Mouse (Mus musculus): ENCODE measurements around the gene Slc25a3. TPM values are rescaled to one million over a fixed set of nuclear protein-coding genes. Genes with fewer than 3 reads are reported as not detected.

Slc25a3 gene
- total and polyA plus RNA-seq, 2 experiments = 222 to 371 TPM

- Histone ChIP-seq H3K4me3 (ENCODE audit: insufficient read depth, low read depth, low read length) (no peak overlapping the region), H3K4me1 (ENCODE audit: control insufficient read depth, insufficient read depth, low read length) (no peaks in the 10 kb centered on the region), H3K36me3 (ENCODE audit: control insufficient read depth, insufficient read depth, low read length) (peaks cover 3% of the 10 kb centered on the region; the same call in 1 of the 2 replicates), H3K9ac (ENCODE audit: low read depth, low read length) (no peak overlapping the region), H3K79me2 (ENCODE audit: control insufficient read depth, insufficient read depth, low read length) (no peaks in the 10 kb centered on the region), H3K27me3 (ENCODE audit: control insufficient read depth, insufficient read depth, low read length) (no peaks in the 10 kb centered on the region), H3K27ac (replicated peaks; ENCODE audit: insufficient read depth, low read depth, low read length) (no peak overlapping the region)
- DNase-seq (ENCODE audit: extremely low read depth, low read depth, low spot score) = no peak
- 90% methylated on average over 8 of the region's 8 CpGs for WGBS
- TF ChIP-seq CTCF (IDR thresholded peaks at IDR 0.05; ENCODE audit: low read depth, low read length) = no peak
- TF ChIP-seq POLR2A (IDR thresholded peaks at IDR 0.05; ENCODE audit: extremely low read depth, insufficient read depth, low read length) = no peak
Observed at GRCm38 (mm10) chr10:91098056-91098455, 25.8 kb downstream of the Slc25a3 start.

GRCm38 (mm10) chr10:91094251-91095104 is 29.4 kb downstream of the Slc25a3 start:
- no peak overlapping the region for H3K4me3 ChIP-seq (ENCODE audit: insufficient read depth, low read depth, low read length)
- no peak overlapping the region for H3K9ac ChIP-seq (ENCODE audit: low read depth, low read length)
- WGBS = 82% methylated on average over 15 of the region's 15 CpGs
- no peaks in the 10 kb centered on the region for H3K36me3 ChIP-seq (ENCODE audit: control insufficient read depth, insufficient read depth, low read length)
- no peak for DNase-seq (ENCODE audit: extremely low read depth, low read depth, low spot score)
- no peak overlapping the region for H3K27ac ChIP-seq (replicated peaks; ENCODE audit: insufficient read depth, low read depth, low read length)
- no peaks in the 10 kb centered on the region for H3K27me3 ChIP-seq (ENCODE audit: control insufficient read depth, insufficient read depth, low read length)
- no peaks in the 10 kb centered on the region for H3K4me1 ChIP-seq (ENCODE audit: control insufficient read depth, insufficient read depth, low read length)
- TF ChIP-seq CTCF (IDR thresholded peaks at IDR 0.05; ENCODE audit: low read depth, low read length) = no peak
- TF ChIP-seq POLR2A (IDR thresholded peaks at IDR 0.05; ENCODE audit: extremely low read depth, insufficient read depth, low read length) = no peak
- no peaks in the 10 kb centered on the region for H3K79me2 ChIP-seq (ENCODE audit: control insufficient read depth, insufficient read depth, low read length)

GRCm38 (mm10) chr10:91092812-91093211 is 31.0 kb downstream of the Slc25a3 start:
- Histone ChIP-seq H3K27me3 (ENCODE audit: control insufficient read depth, insufficient read depth, low read length) (no peaks in the 10 kb centered on the region), H3K27ac (replicated peaks; ENCODE audit: insufficient read depth, low read depth, low read length) (no peak overlapping the region), H3K9ac (ENCODE audit: low read depth, low read length) (no peak overlapping the region), H3K4me1 (ENCODE audit: control insufficient read depth, insufficient read depth, low read length) (no peaks in the 10 kb centered on the region), H3K4me3 (ENCODE audit: insufficient read depth, low read depth, low read length) (no peak overlapping the region), H3K79me2 (ENCODE audit: control insufficient read depth, insufficient read depth, low read length) (no peaks in the 10 kb centered on the region), H3K36me3 (ENCODE audit: control insufficient read depth, insufficient read depth, low read length) (no peaks in the 10 kb centered on the region)
- WGBS = 92% methylated on average over 4 of the region's 4 CpGs
- TF ChIP-seq POLR2A (IDR thresholded peaks at IDR 0.05; ENCODE audit: extremely low read depth, insufficient read depth, low read length) = no peak
- TF ChIP-seq CTCF (IDR thresholded peaks at IDR 0.05; ENCODE audit: low read depth, low read length) = no peak
- DNase-seq (ENCODE audit: extremely low read depth, low read depth, low spot score) = no peak

GRCm38 (mm10) chr10:91083393-91083927 is 40.4 kb downstream of the Slc25a3 start:
- Histone ChIP-seq H3K79me2 (ENCODE audit: control insufficient read depth, insufficient read depth, low read length) (no peaks in the 10 kb centered on the region), H3K4me1 (ENCODE audit: control insufficient read depth, insufficient read depth, low read length) (no peaks in the 10 kb centered on the region), H3K4me3 (ENCODE audit: insufficient read depth, low read depth, low read length) (peak overlapping the region; percentile 68), H3K27ac (replicated peaks; ENCODE audit: insufficient read depth, low read depth, low read length) (no peak overlapping the region), H3K9ac (ENCODE audit: low read depth, low read length) (peak overlapping the region; percentile 68), H3K36me3 (ENCODE audit: control insufficient read depth, insufficient read depth, low read length) (no peaks in the 10 kb centered on the region), H3K27me3 (ENCODE audit: control insufficient read depth, insufficient read depth, low read length) (no peaks in the 10 kb centered on the region)
- TF ChIP-seq CTCF (IDR thresholded peaks at IDR 0.05; ENCODE audit: low read depth, low read length) = no peak
- no peak for TF ChIP-seq POLR2A (IDR thresholded peaks at IDR 0.05; ENCODE audit: extremely low read depth, insufficient read depth, low read length)
- DNase-seq (ENCODE audit: extremely low read depth, low read depth, low spot score) = peak; percentile 17
- WGBS = 38% methylated on average over 12 of the region's 12 CpGs

- Histone ChIP-seq H3K36me3 (ENCODE audit: control insufficient read depth, insufficient read depth, low read length) (no peaks in the 10 kb centered on the region), H3K27ac (replicated peaks; ENCODE audit: insufficient read depth, low read depth, low read length) (peak within 1 kb of the TSS; percentile 57), H3K9ac (ENCODE audit: low read depth, low read length) (peak within 1 kb of the TSS; percentile 79), H3K4me3 (ENCODE audit: insufficient read depth, low read depth, low read length) (peak within 1 kb of the TSS; percentile 91), H3K79me2 (ENCODE audit: control insufficient read depth, insufficient read depth, low read length) (no peaks in the 10 kb centered on the region), H3K4me1 (ENCODE audit: control insufficient read depth, insufficient read depth, low read length) (no peaks in the 10 kb centered on the region), H3K27me3 (ENCODE audit: control insufficient read depth, insufficient read depth, low read length) (no peaks in the 10 kb centered on the region)
- TF ChIP-seq CTCF (IDR thresholded peaks at IDR 0.05; ENCODE audit: low read depth, low read length) (no peak), POLR2A (IDR thresholded peaks at IDR 0.05; ENCODE audit: extremely low read depth, insufficient read depth, low read length) (peak; percentile 52)
- DNase-seq (ENCODE audit: extremely low read depth, low read depth, low spot score) = peak; percentile 84
- 1% methylated on average over 87 of the region's 87 CpGs for WGBS
Observed at GRCm38 (mm10) chr10:91082550-91083392, 41.1 kb downstream of the Slc25a3 start, which contains the start of the genes Apaf1 and Ikbip. Gene Apaf1 (minus strand): TSS chr10:91082770. Gene Ikbip (plus strand): TSS chr10:91082940.
